In the genomic region with DNA sequence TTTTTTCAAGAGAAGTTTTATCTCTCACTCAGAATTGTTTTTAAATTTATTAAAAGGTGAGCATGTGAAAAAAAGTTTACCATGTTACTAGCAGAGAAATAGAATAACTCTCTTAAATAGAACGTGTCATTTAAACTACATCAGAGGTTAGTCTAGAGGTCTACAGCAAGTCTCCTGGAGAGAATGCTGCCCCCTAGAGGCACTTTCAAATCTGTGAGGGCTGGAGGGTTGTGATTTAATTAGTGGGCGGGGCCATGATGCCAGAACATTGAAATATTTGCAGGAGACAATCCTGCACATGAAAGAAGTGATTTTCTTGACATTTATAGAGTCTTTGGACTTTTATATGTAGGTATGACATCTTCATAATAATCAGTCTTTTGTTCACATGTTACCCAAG, we compare ENCODE assay signal across 9 mouse cellular contexts. TPM values are rescaled to one million over a fixed set of nuclear protein-coding genes. Genes with fewer than 3 reads are reported as not detected.
DNase-seq lines count a peak whose midpoint lies in the region; ATAC-seq and TF ChIP-seq lines count a peak whose summit lies in the region.
"Had no signal": no experiment of that assay in that cellular context is flagged by ENCODE, and none has a peak within 500 bp of the region (broad histone marks: within the 10 kb centered on the region; RNA-seq: fewer than 3 reads in every experiment).

No protein-coding gene starts in this region.

- TF ChIP-seq POLR2A in thymus, adult 2 months (IDR thresholded peaks at IDR 0.05; ENCODE audit: control insufficient read depth, extremely low read depth, insufficient read depth, low read length, poor library complexity), result no peak

- ATAC-seq in heart, embryonic 12.5 days (ENCODE audit: insufficient number of reproducible peaks, low FRiP score), result no peak
- ATAC-seq in embryonic facial prominence, embryonic 11.5 days (replicated peaks; ENCODE audit: insufficient number of reproducible peaks, low FRiP score, low TSS enrichment, low read depth), result no peak

- H3K27ac ChIP-seq in heart, embryonic 12.5 days (ENCODE audit: poor library complexity, severe bottlenecking), result no peak overlapping the region
- no peak overlapping the region for H3K27ac ChIP-seq in thymus, adult 2 months (ENCODE audit: control insufficient read depth, insufficient read depth, low read length)
- no peak overlapping the region for H3K27ac ChIP-seq in embryonic facial prominence, embryonic 11.5 days (replicated peaks; ENCODE audit: low read depth, low read length)
- H3K27ac ChIP-seq: neural tube, embryonic 13.5 days had no signal

- H3K4me2 ChIP-seq in heart, embryonic 12.5 days, result no peak overlapping the region
- no peak overlapping the region for H3K4me2 ChIP-seq in embryonic facial prominence, embryonic 11.5 days (ENCODE audit: low read depth, low read length)
- H3K4me2 ChIP-seq: neural tube, embryonic 13.5 days had no signal

- H3K9me3 ChIP-seq in heart, embryonic 12.5 days (replicated peaks), result no peaks in the 10 kb centered on the region
- no peaks in the 10 kb centered on the region for H3K9me3 ChIP-seq in embryonic facial prominence, embryonic 11.5 days (replicated peaks; ENCODE audit: control insufficient read depth, low read length)
- H3K9me3 ChIP-seq: neural tube, embryonic 13.5 days had no signal

- H3K4me3 ChIP-seq in heart, embryonic 12.5 days, result no peak overlapping the region
- H3K4me3 ChIP-seq in thymus, adult 2 months (ENCODE audit: control insufficient read depth, insufficient read depth, low read length), result no peak overlapping the region
- no peak overlapping the region for H3K4me3 ChIP-seq in embryonic facial prominence, embryonic 11.5 days (ENCODE audit: low read depth, low read length)
- H3K4me3 ChIP-seq: neural tube, embryonic 13.5 days had no signal

- H3K9ac ChIP-seq in heart, embryonic 12.5 days, result no peak overlapping the region
- no peak overlapping the region for H3K9ac ChIP-seq in embryonic facial prominence, embryonic 11.5 days (replicated peaks; ENCODE audit: low read length)
- H3K9ac ChIP-seq: neural tube, embryonic 13.5 days had no signal

- no peaks in the 10 kb centered on the region for H3K27me3 ChIP-seq in heart, embryonic 12.5 days (replicated peaks)
- no peaks in the 10 kb centered on the region for H3K27me3 ChIP-seq in thymus, adult 2 months (ENCODE audit: control insufficient read depth, insufficient read depth, low read length)
- no peaks in the 10 kb centered on the region for H3K27me3 ChIP-seq in embryonic facial prominence, embryonic 11.5 days (ENCODE audit: control insufficient read depth, insufficient read depth, low read length)
- H3K27me3 ChIP-seq: neural tube, embryonic 13.5 days had no signal

- 34% methylated on average over 2 of the region's 2 CpGs for WGBS in heart, embryonic 12.5 days
- WGBS in thymus, adult 2 months, result 56% methylated on average over 2 of the region's 2 CpGs
- WGBS in embryonic facial prominence, embryonic 11.5 days, result 51% methylated on average over 2 of the region's 2 CpGs

- no peaks in the 10 kb centered on the region for H3K4me1 ChIP-seq in heart, embryonic 12.5 days (replicated peaks)
- no peaks in the 10 kb centered on the region for H3K4me1 ChIP-seq in thymus, adult 2 months (replicated peaks; ENCODE audit: control insufficient read depth, insufficient read depth, low read length)
- H3K4me1 ChIP-seq in embryonic facial prominence, embryonic 11.5 days (ENCODE audit: control insufficient read depth, insufficient read depth, low read length), result no peaks in the 10 kb centered on the region
- H3K4me1 ChIP-seq: neural tube, embryonic 13.5 days had no signal

- DNase-seq in heart, adult 18-20 months, result peak; percentile 64 to 72
- peak; percentile 9 for DNase-seq in thymus, postnatal 14 days
- DNase-seq in thymus, adult 2 months, result no peak
- DNase-seq in embryonic facial prominence, embryonic 11.5 days (ENCODE audit: low spot score), result peak; percentile 30
- peak; percentile 75 for DNase-seq in lung, postnatal 10 days
- DNase-seq in right cerebral cortex, postnatal 14 days, result no peak
- no peak for DNase-seq in thymus, postnatal 10 days (ENCODE audit: low spot score in 2 of 2)

- no peaks in the 10 kb centered on the region for H3K36me3 ChIP-seq in heart, embryonic 12.5 days
- no peaks in the 10 kb centered on the region for H3K36me3 ChIP-seq in thymus, adult 2 months (ENCODE audit: control insufficient read depth, insufficient read depth, low read length)
- no peaks in the 10 kb centered on the region for H3K36me3 ChIP-seq in embryonic facial prominence, embryonic 11.5 days (replicated peaks; ENCODE audit: control insufficient read depth, insufficient read depth, low read depth, low read length)
- H3K36me3 ChIP-seq: neural tube, embryonic 13.5 days had no signal

- no peak for TF ChIP-seq CTCF in thymus, adult 2 months (IDR thresholded peaks at IDR 0.05; ENCODE audit: borderline replicate concordance, control insufficient read depth, extremely low read depth, insufficient read depth, low read length, poor library complexity)

RNA-seq across cellular contexts. Expression of gene Kcne4, which starts 29.9 kb away (rescaled TPM):
- total RNA-seq in heart, adult 18-20 months (2021), result 1 to 10 TPM; 1.6 to 1.8 TPM
- 1.4 and 1.5 TPM in 2 replicates for polyA plus RNA-seq in heart, embryonic 12.5 days (2016; fragmentation: Nextera tagmentation; extraction: Ambion mirVana)
- 0.36 and 0.44 TPM in 2 replicates for polyA plus RNA-seq in thymus, adult 2 months (2012; rRNA removed)
- 1.2 and 1.3 TPM in 2 replicates for polyA plus RNA-seq in embryonic facial prominence, embryonic 11.5 days (2014; fragmentation: Nextera tagmentation; extraction: Ambion mirVana)

Comparison
In these comparisons a context has a peak if more than half of its experiments do, and no peak if none do; other contexts are left out.
1. DNase-seq: peak in heart, adult 18-20 months (2 of 2), thymus, postnatal 14 days (single experiment), embryonic facial prominence, embryonic 11.5 days (single experiment) and lung, postnatal 10 days (single experiment); none in thymus, adult 2 months (single experiment), right cerebral cortex, postnatal 14 days (single experiment) and thymus, postnatal 10 days (0 of 2).